ENCODE assay signal across 8 mouse cellular contexts in genomic region chr7:63319594-63319993, GRCm38 (mm10).
DNase-seq lines count a peak whose midpoint lies in the region; ATAC-seq and TF ChIP-seq lines count a peak whose summit lies in the region.
"Had no signal": no experiment of that assay in that cellular context is flagged by ENCODE, and none has a peak within 500 bp of the region (broad histone marks: within the 10 kb centered on the region; RNA-seq: fewer than 3 reads in every experiment).

No protein-coding gene starts in this region.

- DNase-seq in 416B (ENCODE audit: low read depth): peak; percentile 15
- DNase-seq in ES-E14 (ENCODE audit: low read depth, low spot score): peak; percentile 39
- peak; percentile 46 to 73 for DNase-seq in cerebellum, adult 2 months
- DNase-seq in layer of hippocampus, adult 8-10 months (ENCODE audit: low spot score in 2 of 2): peak; percentile 45 to 79
- DNase-seq in lung, postnatal 36 days: peak; percentile 50
- DNase-seq in right cerebral cortex, postnatal 25 days: peak; percentile 54

- no peak overlapping the region for H3K9ac ChIP-seq in ES-E14 (ENCODE audit: insufficient read depth, low read depth, low read length, poor library complexity, severe bottlenecking)

- 1% methylated on average over 2 of the region's 2 CpGs for WGBS in cerebellum, adult 2 months

- no peak overlapping the region for H3K4me3 ChIP-seq in ES-E14 (ENCODE audit: insufficient read depth in 1 of 2, low read depth in 1 of 2, low read length in 2 of 2, poor library complexity in 1 of 2, severe bottlenecking in 1 of 2)
- H3K4me3 ChIP-seq in cerebellum, adult 2 months (replicated peaks; ENCODE audit: insufficient read depth, low read depth, low read length): no peak overlapping the region
- H3K4me3 ChIP-seq: myocyte had no signal

- H3K9me3 ChIP-seq in ES-E14 (ENCODE audit: control insufficient read depth, insufficient read depth, low read depth, low read length): no peaks in the 10 kb centered on the region

- in situ Hi-C loops in ES-E14 (cut with MboI; ENCODE audit: low sequenced_read_pairs in 2 of 2, unreplicated experiment in 2 of 2): loop anchor here (10.0 kb wide), 2 partner anchors 395 to 405 kb away; no protein-coding TSS in a partner anchor

- TF ChIP-seq POLR2A in cerebellum, adult 2 months (IDR thresholded peaks at IDR 0.05; ENCODE audit: borderline replicate concordance, insufficient read depth, low read length): no peak

- peak; percentile 81 for TF ChIP-seq CTCF in cerebellum, adult 2 months (IDR thresholded peaks at IDR 0.05; ENCODE audit: borderline replicate concordance, insufficient read depth, low read depth, low read length)

- peak; percentile 47; the same call in 1 of the 2 replicates for ATAC-seq in frontal cortex, adult (ENCODE audit: low TSS enrichment)

- no peaks in the 10 kb centered on the region for H3K4me1 ChIP-seq in ES-E14 (ENCODE audit: control insufficient read depth in 2 of 2, insufficient read depth in 2 of 2, low read length in 2 of 2, poor library complexity in 1 of 2)
- peaks cover 3% of the 10 kb centered on the region; the same call in 1 of the 2 replicates for H3K4me1 ChIP-seq in cerebellum, adult 2 months (ENCODE audit: control insufficient read depth, insufficient read depth, low read length)

- H3K36me3 ChIP-seq in ES-E14 (ENCODE audit: control insufficient read depth, insufficient read depth, low read length, poor library complexity, severe bottlenecking): no peaks in the 10 kb centered on the region

- no peaks in the 10 kb centered on the region for H3K27me3 ChIP-seq in cerebellum, adult 2 months (ENCODE audit: control insufficient read depth, insufficient read depth, low read length)

- H3K27ac ChIP-seq in ES-E14 (ENCODE audit: insufficient read depth, low read depth, low read length, poor library complexity, severe bottlenecking): no peak overlapping the region
- no peak overlapping the region for H3K27ac ChIP-seq in cerebellum, adult 2 months (ENCODE audit: insufficient read depth, low read length)

TF ChIP-seq in ES-E14, 5 proteins besides CTCF, POLR2A, EP300 and RAD21:
- TF ChIP-seq HCFC1 (IDR thresholded peaks at IDR 0.05; ENCODE audit: borderline replicate concordance, insufficient read depth, low read length): no peak
- TF ChIP-seq MAFK (IDR thresholded peaks at IDR 0.05; ENCODE audit: insufficient read depth, low read depth, low read length): no peak
- TF ChIP-seq CHD2 (IDR thresholded peaks at IDR 0.05; ENCODE audit: low read depth, low read length): no peak
- peak; percentile 83 for TF ChIP-seq ZC3H11A (IDR thresholded peaks at IDR 0.05; ENCODE audit: borderline replicate concordance, low read depth, low read length)
- TF ChIP-seq ZNF384 (IDR thresholded peaks at IDR 0.05; ENCODE audit: low read depth, low read length): peak; percentile 81
TF ChIP-seq in ES-E14: peak in this region for 2.
